Mouse (Mus musculus) MEL (cell line): ENCODE measurements at regions not wholly inside any gene's neighbourhood (a gene's known extent, or its start where the extent isn't known, plus 50 kb on each side); places are given as distances from the start of the nearest gene placed in this dataset.

ENCODE experiments used
- DNase-seq: peaks from one replicate; pipeline ENCODE4 v3.0.0; 2011; ENCODE audit warnings: low read depth, low spot score
- H3K27ac ChIP-seq: 2 replicates; pipeline ENCODE4 v1.5.1; 2012; ENCODE audit warnings: low read depth, mild to moderate bottlenecking, control low read depth, low read length, moderate library complexity; ENCODE audit not compliant: control insufficient read depth
- H3K27me3 ChIP-seq, 2 experiments: fragments of 150-350 bp in 1 of 2; sonication (generic) in 1 of 2; 2 replicates each; pipeline ENCODE4 v1.6.1; 2012; ENCODE audit warnings: low read length in 2 of 2, mild to moderate bottlenecking in 2 of 2, improper control_type of control experiment in 1 of 2, moderate library complexity in 1 of 2; ENCODE audit not compliant: insufficient read depth in 2 of 2, control insufficient read depth in 1 of 2
- H3K36me3 ChIP-seq, 2 experiments: 2 replicates each; pipeline ENCODE4 v1.6.1; 2012 to 2014; ENCODE audit warnings: low read length in 2 of 2, improper control_type of control experiment in 1 of 2, inconsistent platforms in 1 of 2, mild to moderate bottlenecking in 1 of 2; ENCODE audit not compliant: insufficient read depth in 2 of 2, control insufficient read depth in 1 of 2
- H3K4me1 ChIP-seq, 2 experiments: fragments of 150-350 bp in 1 of 2; sonication (generic) in 1 of 2; 2 replicates each; pipeline ENCODE4 v1.6.1; 2012; ENCODE audit warnings: low read length in 2 of 2, improper control_type of control experiment in 1 of 2, mild to moderate bottlenecking in 1 of 2; ENCODE audit not compliant: insufficient read depth in 2 of 2, control insufficient read depth in 1 of 2
- H3K4me3 ChIP-seq, 2 experiments: fragments of 150-350 bp in 1 of 2; sonication (generic) in 1 of 2; 2 replicates each; pipeline ENCODE4 v1.5.1; 2012; ENCODE audit warnings: low read depth in 2 of 2, low read length in 2 of 2, mild to moderate bottlenecking in 2 of 2, moderate library complexity in 2 of 2, control low read depth in 1 of 2, improper control_type of control experiment in 1 of 2; ENCODE audit not compliant: control insufficient read depth in 1 of 2, insufficient read depth in 1 of 2
- H3K79me2 ChIP-seq: 2 replicates; pipeline ENCODE4 v1.6.1; 2012; ENCODE audit warnings: mild to moderate bottlenecking, low read length, moderate library complexity; ENCODE audit not compliant: control insufficient read depth, poor library complexity, insufficient read depth
- H3K9ac ChIP-seq: 2 replicates; pipeline ENCODE4 v1.6.1; 2012; ENCODE audit warnings: low read depth, mild to moderate bottlenecking, control low read depth, low read length, moderate library complexity; ENCODE audit not compliant: control insufficient read depth, poor library complexity, severe bottlenecking
- H3K9me3 ChIP-seq: fragments of 150-350 bp; sonication (generic); replicated peaks from 2 replicates; pipeline ENCODE4 v1.6.1; 2012; ENCODE audit warnings: mild to moderate bottlenecking, low read length, improper control_type of control experiment, moderate library complexity; ENCODE audit not compliant: insufficient read depth
- ELF1 ChIP-seq: IDR thresholded peaks from 2 replicates; pipeline ENCODE4 v1.6.1; 2014; ENCODE audit warnings: low read depth, mild to moderate bottlenecking, inconsistent platforms, low read length, improper control_type of control experiment, moderate library complexity
- EP300 ChIP-seq, 2 experiments: IDR thresholded peaks; 2 replicates each; pipeline ENCODE4 v1.6.1; 2011; ENCODE audit warnings: improper control_type of control experiment in 2 of 2, low read length in 2 of 2, low read depth in 1 of 2, mild to moderate bottlenecking in 1 of 2
- GATA1 ChIP-seq: IDR thresholded peaks from 2 replicates; pipeline ENCODE4 v1.6.1; 2011; ENCODE audit warnings: low read depth, low read length, improper control_type of control experiment
- HCFC1 ChIP-seq: IDR thresholded peaks from 2 replicates; pipeline ENCODE4 v1.6.1; 2012; ENCODE audit warnings: low read depth, mild to moderate bottlenecking, inconsistent platforms, low read length, improper control_type of control experiment, moderate library complexity
- KAT2A ChIP-seq: conservative IDR thresholded peaks from 2 replicates; pipeline ENCODE4 v1.6.1; 2012; ENCODE audit warnings: low read depth, low read length, improper control_type of control experiment, inconsistent platforms
- MAFK ChIP-seq: IDR thresholded peaks from 2 replicates; pipeline ENCODE4 v1.6.1; 2011; ENCODE audit warnings: low read depth, mild to moderate bottlenecking, low read length, improper control_type of control experiment, borderline replicate concordance
- MAZ ChIP-seq: IDR thresholded peaks from 2 replicates; pipeline ENCODE4 v1.6.1; 2012; ENCODE audit warnings: low read depth, mild to moderate bottlenecking, inconsistent platforms, low read length, improper control_type of control experiment
- MEF2A ChIP-seq: IDR thresholded peaks from 2 replicates; pipeline ENCODE4 v1.6.1; 2014; ENCODE audit warnings: low read depth, mild to moderate bottlenecking, inconsistent platforms, low read length, improper control_type of control experiment; ENCODE audit not compliant: poor library complexity, insufficient replicate concordance, severe bottlenecking; ENCODE audit errors: extremely low read depth
- MXI1 ChIP-seq: IDR thresholded peaks from 2 replicates; pipeline ENCODE4 v1.6.1; 2011; ENCODE audit warnings: mild to moderate bottlenecking, low read depth, low read length, improper control_type of control experiment
- MYB ChIP-seq: IDR thresholded peaks from 2 replicates; pipeline ENCODE4 v1.6.1; 2011; ENCODE audit warnings: mild to moderate bottlenecking, low read depth, low read length, improper control_type of control experiment
- MYC ChIP-seq: IDR thresholded peaks from 2 replicates; pipeline ENCODE4 v1.6.1; 2011; ENCODE audit warnings: low read depth, mild to moderate bottlenecking, low read length, improper control_type of control experiment, moderate library complexity
- POLR2A ChIP-seq, 2 experiments: IDR thresholded peaks; 2 replicates each; pipeline ENCODE4 v1.6.1; 2011 to 2012; ENCODE audit warnings: low read length in 2 of 2, mild to moderate bottlenecking in 2 of 2, control low read depth in 1 of 2, improper control_type of control experiment in 1 of 2, low read depth in 1 of 2, moderate library complexity in 1 of 2; ENCODE audit not compliant: control insufficient read depth in 1 of 2, insufficient read depth in 1 of 2, poor library complexity in 1 of 2
- POLR2AphosphoS2 ChIP-seq: IDR thresholded peaks from 2 replicates; pipeline ENCODE4 v1.6.1; 2011; ENCODE audit warnings: low read length, improper control_type of control experiment
- POLR2AphosphoS5 ChIP-seq: IDR thresholded peaks from 2 replicates; pipeline ENCODE4 v1.6.1; 2012; ENCODE audit warnings: low read depth, borderline replicate concordance, mild to moderate bottlenecking, inconsistent platforms, low read length, moderate library complexity, mixed read lengths
- RAD21 ChIP-seq: IDR thresholded peaks from 2 replicates; pipeline ENCODE4 v1.6.1; 2011; ENCODE audit warnings: mild to moderate bottlenecking, low read depth, low read length, improper control_type of control experiment
- SIN3A ChIP-seq: IDR thresholded peaks from 2 replicates; pipeline ENCODE4 v1.6.1; 2012; ENCODE audit warnings: low read length, improper control_type of control experiment, inconsistent platforms
- TAL1 ChIP-seq: IDR thresholded peaks from 2 replicates; pipeline ENCODE4 v1.6.1; 2012; ENCODE audit warnings: mild to moderate bottlenecking, inconsistent platforms, low read length, moderate library complexity, mixed read lengths
- USF1 ChIP-seq: IDR thresholded peaks from 2 replicates; pipeline ENCODE4 v1.6.1; 2014; ENCODE audit warnings: low read depth, mild to moderate bottlenecking, inconsistent platforms, low read length, improper control_type of control experiment, moderate library complexity
- ZC3H11A ChIP-seq: IDR thresholded peaks from 2 replicates; pipeline ENCODE4 v1.6.1; 2012; ENCODE audit warnings: low read depth, mild to moderate bottlenecking, inconsistent platforms, low read length, improper control_type of control experiment
- ZKSCAN1 ChIP-seq: IDR thresholded peaks from 2 replicates; pipeline ENCODE4 v1.6.1; 2012; ENCODE audit warnings: low read depth, mild to moderate bottlenecking, inconsistent platforms, low read length, improper control_type of control experiment, moderate library complexity
- ZNF384 ChIP-seq: IDR thresholded peaks from 2 replicates; pipeline ENCODE4 v1.6.1; 2012; ENCODE audit warnings: low read depth, mild to moderate bottlenecking, inconsistent platforms, low read length, improper control_type of control experiment

GRCm38 (mm10) chr1:47272131-47272530 lies 379.5 kb upstream of the Slc39a10 start:
- Histone ChIP-seq H3K27me3 (no peaks in the 10 kb centered on the region), H3K9me3 (no peaks in the 10 kb centered on the region), H3K79me2 (no peaks in the 10 kb centered on the region), H3K36me3 (no peaks in the 10 kb centered on the region), H3K9ac (no peak overlapping the region), H3K4me3 (no peak overlapping the region), H3K27ac (no peak overlapping the region), H3K4me1 (no peaks in the 10 kb centered on the region)
- DNase-seq, result no peak
- TF ChIP-seq POLR2A (IDR thresholded peaks at IDR 0.05; ENCODE audit: control insufficient read depth in 1 of 2, insufficient read depth in 1 of 2, low read depth in 1 of 2, low read length in 2 of 2, poor library complexity in 1 of 2) (no peak), ZNF384 (no peak), MYB (no peak), ELF1 (no peak), MAFK (no peak), EP300 (IDR thresholded peaks at IDR 0.05; ENCODE audit: low read depth in 1 of 2, low read length in 2 of 2) (no peak)

GRCm38 (mm10) chr1:47263611-47264010 lies 371.0 kb upstream of the Slc39a10 start:
- Histone ChIP-seq H3K27ac (no peak overlapping the region), H3K36me3 (no peaks in the 10 kb centered on the region), H3K79me2 (no peaks in the 10 kb centered on the region), H3K9ac (no peak overlapping the region), H3K9me3 (no peaks in the 10 kb centered on the region), H3K27me3 (no peaks in the 10 kb centered on the region), H3K4me1 (no peaks in the 10 kb centered on the region), H3K4me3 (no peak overlapping the region)
- DNase-seq, result no peak
- TF ChIP-seq POLR2AphosphoS2 (no peak), POLR2AphosphoS5 (no peak), MEF2A (no peak), MAFK (no peak), SIN3A (no peak), ZNF384 (no peak), RAD21 (no peak), ZC3H11A (no peak), KAT2A (no peak), MYC (no peak), MAZ (no peak), ZKSCAN1 (no peak), TAL1 (no peak), USF1 (no peak), GATA1 (no peak), HCFC1 (no peak), MXI1 (no peak)
